ENCODE assay signal across 8 mouse cellular contexts in the genomic region with DNA sequence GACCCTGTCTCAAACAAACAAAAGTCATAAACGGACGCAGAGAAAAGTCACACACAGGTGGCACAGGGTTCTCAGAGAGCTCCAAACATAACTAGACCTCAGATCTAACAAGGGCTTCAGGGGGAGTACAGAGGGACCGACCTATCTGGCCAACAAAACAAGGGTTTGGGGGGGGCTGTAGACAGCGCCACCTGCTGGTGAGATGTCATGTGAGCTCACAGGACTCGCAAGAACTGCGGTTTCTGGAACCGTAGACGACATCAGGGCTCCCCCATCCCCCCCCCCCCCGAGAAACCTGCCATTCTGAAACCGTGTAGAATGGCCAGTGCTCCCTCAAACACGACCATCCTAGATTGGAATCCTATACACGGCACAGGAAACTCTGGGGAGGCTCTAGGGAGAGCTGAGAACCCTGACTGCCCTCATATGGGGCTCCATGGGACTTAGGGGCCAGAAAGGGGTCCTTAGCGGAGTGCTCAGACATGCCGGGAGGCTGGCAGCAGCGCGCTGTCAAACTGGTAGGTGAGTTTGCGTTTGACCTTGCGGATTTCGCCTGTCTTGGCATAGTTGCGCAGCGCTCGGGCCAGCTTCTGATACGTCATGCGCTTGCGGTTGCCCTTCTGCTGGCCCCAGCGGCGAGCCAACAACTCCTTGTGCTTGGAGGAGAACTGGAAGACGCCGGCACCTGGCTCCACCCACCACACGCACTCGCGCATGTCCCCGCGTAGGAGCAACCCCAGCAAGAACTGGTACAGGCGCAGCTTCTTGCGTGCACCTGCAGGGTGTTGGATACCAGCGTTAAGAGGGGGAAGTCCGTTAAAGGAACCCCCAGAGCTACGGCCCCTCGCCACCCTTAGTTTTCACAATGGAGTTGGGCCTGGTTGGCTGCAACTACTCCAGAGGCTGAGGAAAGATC. TPM values are rescaled to one million over a fixed set of nuclear protein-coding genes. Genes with fewer than 3 reads are reported as not detected.
DNase-seq lines count a peak whose midpoint lies in the region; ATAC-seq and TF ChIP-seq lines count a peak whose summit lies in the region.

No protein-coding gene starts in this region.

- H3K9ac ChIP-seq in heart, adult 2 months (ENCODE audit: low read depth, low read length), result peak overlapping the region; percentile 60
- H3K9ac ChIP-seq in midbrain, embryonic 11.5 days (ENCODE audit: low read length), result peak overlapping the region; percentile 44

- DNase-seq in 3134 (ENCODE audit: extremely low read depth, insufficient read length, low spot score), result peak; percentile 62
- peak; percentile 83 for DNase-seq in adrenal gland, postnatal 10 days
- peak; percentile 78 for DNase-seq in embryonic facial prominence, embryonic 10.5 days (ENCODE audit: low spot score)
- DNase-seq in heart, adult 2 months, result peak; percentile 77 to 85
- peak; percentile 90 for DNase-seq in kidney, adult 2 months
- peak; percentile 81 for DNase-seq in limb, embryonic 10.5 days (ENCODE audit: low spot score)
- peak; percentile 98 for DNase-seq in midbrain, embryonic 11.5 days (ENCODE audit: low spot score, missing footprints)
- DNase-seq in right cerebral cortex, postnatal 36 days (ENCODE audit: low spot score in 2 of 2), result peak; percentile 62 to 78

- H3K9me3 ChIP-seq in embryonic facial prominence, embryonic 10.5 days, result no peaks in the 10 kb centered on the region
- no peaks in the 10 kb centered on the region for H3K9me3 ChIP-seq in limb, embryonic 10.5 days (replicated peaks)
- H3K9me3 ChIP-seq in midbrain, embryonic 11.5 days (ENCODE audit: control insufficient read depth, low read length), result no peaks in the 10 kb centered on the region

- H3K27ac ChIP-seq in embryonic facial prominence, embryonic 10.5 days (replicated peaks), result no peak overlapping the region
- peak overlapping the region; percentile 84 for H3K27ac ChIP-seq in heart, adult 2 months
- H3K27ac ChIP-seq in kidney, adult 2 months (ENCODE audit: insufficient read depth, low read depth, low read length), result peak overlapping the region; percentile 79
- H3K27ac ChIP-seq in limb, embryonic 10.5 days, result 0 out of 2 replicates have a peak overlapping the region, but pooled peaks have one; percentile 42
- H3K27ac ChIP-seq in midbrain, embryonic 11.5 days (ENCODE audit: low read depth, low read length), result no peak overlapping the region

- ATAC-seq in midbrain, embryonic 11.5 days (ENCODE audit: low FRiP score), result peak; percentile 36

- H3K4me2 ChIP-seq in midbrain, embryonic 11.5 days, result peak overlapping the region; percentile 64

- H3K4me1 ChIP-seq in embryonic facial prominence, embryonic 10.5 days, result peaks cover 23% of the 10 kb centered on the region
- peaks cover 4% of the 10 kb centered on the region for H3K4me1 ChIP-seq in heart, adult 2 months (ENCODE audit: control insufficient read depth, insufficient read depth, low read length)
- no peaks in the 10 kb centered on the region; the same call in 1 of the 2 replicates for H3K4me1 ChIP-seq in kidney, adult 2 months (ENCODE audit: control insufficient read depth, insufficient read depth, low read length)
- peaks cover 22% of the 10 kb centered on the region for H3K4me1 ChIP-seq in limb, embryonic 10.5 days
- H3K4me1 ChIP-seq in midbrain, embryonic 11.5 days (ENCODE audit: control insufficient read depth, insufficient read depth, low read length), result peaks cover 5% of the 10 kb centered on the region

- H3K27me3 ChIP-seq in embryonic facial prominence, embryonic 10.5 days (replicated peaks; ENCODE audit: low read depth, poor library complexity, severe bottlenecking), result peaks cover 72% of the 10 kb centered on the region
- H3K27me3 ChIP-seq in heart, adult 2 months (ENCODE audit: control insufficient read depth, insufficient read depth, low read length), result no peaks in the 10 kb centered on the region
- no peaks in the 10 kb centered on the region for H3K27me3 ChIP-seq in kidney, adult 2 months (replicated peaks; ENCODE audit: control insufficient read depth, insufficient read depth, low read length)
- H3K27me3 ChIP-seq in limb, embryonic 10.5 days (ENCODE audit: low read depth, poor library complexity, severe bottlenecking), result peaks cover 75% of the 10 kb centered on the region
- H3K27me3 ChIP-seq in midbrain, embryonic 11.5 days (ENCODE audit: control insufficient read depth, insufficient read depth, low read length), result peaks cover 22% of the 10 kb centered on the region

- TF ChIP-seq POLR2A in heart, adult 2 months (IDR thresholded peaks at IDR 0.05; ENCODE audit: insufficient read depth, low read depth, low read length), result peak; percentile 52; the same call in 1 of the 2 replicates
- peak; percentile 36 for TF ChIP-seq POLR2A in kidney, adult 2 months (IDR thresholded peaks at IDR 0.05; ENCODE audit: low read depth, low read length)

- TF ChIP-seq EP300 in heart, adult 2 months (IDR thresholded peaks at IDR 0.05; ENCODE audit: insufficient read depth, low read depth, low read length), result no peak

- H3K4me3 ChIP-seq in embryonic facial prominence, embryonic 10.5 days, result peak overlapping the region; percentile 52
- peak overlapping the region; percentile 55 for H3K4me3 ChIP-seq in heart, adult 2 months
- H3K4me3 ChIP-seq in kidney, adult 2 months (ENCODE audit: insufficient read depth, low read depth, low read length), result peak overlapping the region; percentile 40
- H3K4me3 ChIP-seq in limb, embryonic 10.5 days, result peak overlapping the region; percentile 45
- H3K4me3 ChIP-seq in midbrain, embryonic 11.5 days (ENCODE audit: low read depth, low read length), result peak overlapping the region; percentile 25

- no peaks in the 10 kb centered on the region for H3K79me2 ChIP-seq in heart, adult 2 months (replicated peaks; ENCODE audit: control insufficient read depth, insufficient read depth, low read length)

- peak; percentile 83 for TF ChIP-seq CTCF in heart, adult 2 months (IDR thresholded peaks at IDR 0.05)
- peak; percentile 72 for TF ChIP-seq CTCF in kidney, adult 2 months (conservative IDR thresholded peaks at IDR 0.05; ENCODE audit: insufficient read depth, insufficient read length, low read depth, low read length)

- H3K36me3 ChIP-seq in embryonic facial prominence, embryonic 10.5 days (replicated peaks), result peaks cover 8% of the 10 kb centered on the region
- H3K36me3 ChIP-seq in heart, adult 2 months (ENCODE audit: control insufficient read depth, insufficient read depth, low read length), result no peaks in the 10 kb centered on the region
- no peaks in the 10 kb centered on the region for H3K36me3 ChIP-seq in kidney, adult 2 months (ENCODE audit: control insufficient read depth, insufficient read depth, low read length)
- peaks cover 9% of the 10 kb centered on the region for H3K36me3 ChIP-seq in limb, embryonic 10.5 days
- H3K36me3 ChIP-seq in midbrain, embryonic 11.5 days (ENCODE audit: control insufficient read depth, insufficient read depth, low read length), result no peaks in the 10 kb centered on the region; the same call in 1 of the 2 replicates

- WGBS in embryonic facial prominence, embryonic 10.5 days, result 6% methylated on average over 40 of the region's 40 CpGs
- 7% methylated on average over 40 of the region's 40 CpGs for WGBS in heart, adult 2 months
- 6% methylated on average over 40 of the region's 40 CpGs for WGBS in kidney, adult 2 months
- WGBS in limb, embryonic 10.5 days, result 8% methylated on average over 40 of the region's 40 CpGs
- WGBS in midbrain, embryonic 11.5 days, result 6% methylated on average over 40 of the region's 40 CpGs

- intact Hi-C loops in heart, adult 2 months (cut with DNase I), result loop anchor here (2.0 kb wide), 1 partner anchor 19 kb away; no protein-coding TSS in a partner anchor

RNA-seq across cellular contexts. Expression of a gene that starts 3.3 kb away (rescaled TPM):
- 10 to 100 TPM; 31.9 to 40.8 TPM for total RNA-seq in adrenal gland, postnatal 10 days (2021)
- polyA plus RNA-seq in embryonic facial prominence, embryonic 10.5 days (2016; fragmentation: Nextera tagmentation; extraction: Ambion mirVana), result 0.04 and 0.08 TPM in 2 replicates
- total RNA-seq in heart, adult 2 months (2021), result 10 to 100 TPM; 13.1 to 16.7 TPM
- polyA plus RNA-seq in heart, adult 2 months (2012; rRNA removed), result 7.1 and 10.8 TPM in 2 replicates
- polyA plus RNA-seq in kidney, adult 2 months (2012; rRNA removed), result 0.12 and 6.4 TPM in 2 replicates
- polyA plus RNA-seq in limb, embryonic 10.5 days (2016; fragmentation: Nextera tagmentation; extraction: Ambion mirVana), result 0.05 and 0.11 TPM in 2 replicates
- polyA plus RNA-seq in midbrain, embryonic 11.5 days (2014; fragmentation: Nextera tagmentation; extraction: Ambion mirVana), result 0.07 TPM in 1 of 2 replicates, not detected in the other

RNA-seq across cellular contexts. Expression of a gene that starts 4.1 kb away (rescaled TPM):
- 1 to 10 TPM; 6.5 to 7.3 TPM for total RNA-seq in adrenal gland, postnatal 10 days (2021)
- polyA plus RNA-seq in embryonic facial prominence, embryonic 10.5 days (2016; fragmentation: Nextera tagmentation; extraction: Ambion mirVana), result not detected in 2 replicates
- under 1 TPM; 0.31 to 0.75 TPM for total RNA-seq in heart, adult 2 months (2021)
- polyA plus RNA-seq in heart, adult 2 months (2012; rRNA removed), result 0.88 and 3.1 TPM in 2 replicates
- polyA plus RNA-seq in kidney, adult 2 months (2012; rRNA removed), result 0.88 and 8.3 TPM in 2 replicates
- polyA plus RNA-seq in limb, embryonic 10.5 days (2016; fragmentation: Nextera tagmentation; extraction: Ambion mirVana), result 0.20 TPM in 1 of 2 replicates, not detected in the other
- polyA plus RNA-seq in midbrain, embryonic 11.5 days (2014; fragmentation: Nextera tagmentation; extraction: Ambion mirVana), result 0.07 TPM in 1 of 2 replicates, not detected in the other

RNA-seq across cellular contexts. Expression of a gene that starts 20.9 kb away (rescaled TPM):
- total RNA-seq in adrenal gland, postnatal 10 days (2021), result 10 to 100 TPM; 20.6 to 30.7 TPM
- polyA plus RNA-seq in embryonic facial prominence, embryonic 10.5 days (2016; fragmentation: Nextera tagmentation; extraction: Ambion mirVana), result 164 and 171 TPM in 2 replicates
- 10 to 100 TPM; 10.8 to 11.7 TPM for total RNA-seq in heart, adult 2 months (2021)
- polyA plus RNA-seq in heart, adult 2 months (2012; rRNA removed), result 12.9 and 15.5 TPM in 2 replicates
- 12.7 and 14.2 TPM in 2 replicates for polyA plus RNA-seq in kidney, adult 2 months (2012; rRNA removed)
- 175 and 184 TPM in 2 replicates for polyA plus RNA-seq in limb, embryonic 10.5 days (2016; fragmentation: Nextera tagmentation; extraction: Ambion mirVana)
- 51.8 and 58.5 TPM in 2 replicates for polyA plus RNA-seq in midbrain, embryonic 11.5 days (2014; fragmentation: Nextera tagmentation; extraction: Ambion mirVana)

RNA-seq across cellular contexts. Expression of a gene that starts 26.0 kb away (rescaled TPM):
- 10 to 100 TPM; 90.7 to 91.0 TPM for total RNA-seq in adrenal gland, postnatal 10 days (2021)
- 75.0 and 77.6 TPM in 2 replicates for polyA plus RNA-seq in embryonic facial prominence, embryonic 10.5 days (2016; fragmentation: Nextera tagmentation; extraction: Ambion mirVana)
- 10 to 100 TPM; 49.7 to 53.7 TPM for total RNA-seq in heart, adult 2 months (2021)
- 65.7 and 84.8 TPM in 2 replicates for polyA plus RNA-seq in heart, adult 2 months (2012; rRNA removed)
- 136 and 159 TPM in 2 replicates for polyA plus RNA-seq in kidney, adult 2 months (2012; rRNA removed)
- 74.5 and 82.2 TPM in 2 replicates for polyA plus RNA-seq in limb, embryonic 10.5 days (2016; fragmentation: Nextera tagmentation; extraction: Ambion mirVana)
- 63.8 and 69.6 TPM in 2 replicates for polyA plus RNA-seq in midbrain, embryonic 11.5 days (2014; fragmentation: Nextera tagmentation; extraction: Ambion mirVana)

RNA-seq across cellular contexts. Expression of a gene that starts 31.4 kb away (rescaled TPM):
- 10 to 100 TPM; 12.4 to 16.0 TPM for total RNA-seq in adrenal gland, postnatal 10 days (2021)
- 13.5 and 14.4 TPM in 2 replicates for polyA plus RNA-seq in embryonic facial prominence, embryonic 10.5 days (2016; fragmentation: Nextera tagmentation; extraction: Ambion mirVana)
- total RNA-seq in heart, adult 2 months (2021), result 1 to 10 TPM; 2.6 to 3.3 TPM
- 4.1 and 6.4 TPM in 2 replicates for polyA plus RNA-seq in heart, adult 2 months (2012; rRNA removed)
- polyA plus RNA-seq in kidney, adult 2 months (2012; rRNA removed), result 12.2 and 18.6 TPM in 2 replicates
- 10.6 and 16.5 TPM in 2 replicates for polyA plus RNA-seq in limb, embryonic 10.5 days (2016; fragmentation: Nextera tagmentation; extraction: Ambion mirVana)
- polyA plus RNA-seq in midbrain, embryonic 11.5 days (2014; fragmentation: Nextera tagmentation; extraction: Ambion mirVana), result 14.7 and 17.1 TPM in 2 replicates

Comparison
In these comparisons a context has a peak if more than half of its experiments do, and no peak if none do; other contexts are left out.
1. H3K27ac ChIP-seq: peak in heart, adult 2 months (single experiment), kidney, adult 2 months (single experiment) and limb, embryonic 10.5 days (single experiment); none in embryonic facial prominence, embryonic 10.5 days (single experiment) and midbrain, embryonic 11.5 days (single experiment).
2. Peak in every context shown above with its lines, with median percentiles within 50 percentile points of each other: DNase-seq and H3K4me3 ChIP-seq.